Mouse (Mus musculus) mesoderm, embryonic 11.5 days (tissue): ENCODE results near the gene Ift140.
"Not testable (repeated sequence)": the region's sequence is repeated elsewhere in the genome, so short reads cannot be mapped to it uniquely, and the experiment has no call there.

Source experiments
- DNase-seq: peaks from one replicate; pipeline ENCODE4 v3.0.0-alpha.2; 2012; ENCODE audit warnings: low read depth, low spot score

Ift140 gene

GRCm38 (mm10) chr17:25115664-25116432 lies 100.0 kb downstream of the Ift140 start, which contains the start of gene Telo2:
Telo2 (minus strand) TSS chr17:25115967.
- peak; percentile 95 for DNase-seq

- DNase-seq, result peak; percentile 50
Measured at GRCm38 (mm10) chr17:25117263-25117662, 101.4 kb downstream of the Ift140 start.

GRCm38 (mm10) chr17:25120406-25120805 lies 104.5 kb downstream of the Ift140 start, which contains the start of gene Ptx4:
Ptx4 (plus strand) TSS chr17:25120760.
- DNase-seq, result no peak

GRCm38 (mm10) chr17:25123979-25124378 lies 108.1 kb downstream of the Ift140 start:
- no peak for DNase-seq

GRCm38 (mm10) chr17:25125442-25126060 lies 109.7 kb downstream of the Ift140 start:
- DNase-seq, result not testable (repeated sequence)

- no peak for DNase-seq
Measured at GRCm38 (mm10) chr17:25127079-25127478, 111.2 kb downstream of the Ift140 start.

- no peak for DNase-seq
Measured at GRCm38 (mm10) chr17:25127681-25128080, 111.8 kb downstream of the Ift140 start.

- DNase-seq, result no peak
Measured at GRCm38 (mm10) chr17:25130060-25130459, 114.2 kb downstream of the Ift140 start.

GRCm38 (mm10) chr17:25133275-25133698 lies 117.4 kb downstream of the Ift140 start, which contains the start of gene Clcn7:
Clcn7 (plus strand) TSS chr17:25133391.
- peak; percentile 95 for DNase-seq

GRCm38 (mm10) chr17:25135622-25136021 lies 119.7 kb downstream of the Ift140 start:
- DNase-seq, result no peak

GRCm38 (mm10) chr17:25138803-25139202 lies 122.9 kb downstream of the Ift140 start:
- no peak for DNase-seq

GRCm38 (mm10) chr17:25139960-25140359 lies 124.1 kb downstream of the Ift140 start:
- no peak for DNase-seq
